Mouse (Mus musculus): ENCODE results near the gene Slc30a4. TPM values are rescaled to one million over a fixed set of nuclear protein-coding genes. Genes with fewer than 3 reads are reported as not detected.
A peak's percentile ranks its signal among the peaks of the same experiment; 100 is the strongest.

Slc30a4 gene
- total and polyA plus RNA-seq, 3 experiments = 9.0 to 20.5 (median 11.4) TPM

GRCm38 (mm10) chr2:122712848-122713247 lies 10.4 kb upstream of the Slc30a4 start:
- Histone ChIP-seq H3K4me1 (ENCODE audit: control insufficient read depth in 1 of 2, insufficient read depth in 2 of 2) (peaks cover 4 to 21% of the 10 kb centered on the region in 2 experiments; a peak in 3 of 4 replicates), H3K9ac (ENCODE audit: insufficient read depth, low read depth) (no peak overlapping the region), H3K4me3 (replicated peaks in 1 of 3; ENCODE audit: low read depth in 2 of 3, low read length in 2 of 3, poor library complexity in 1 of 3) (no peak overlapping the region), H3K4me2 (ENCODE audit: insufficient read depth, low read depth, poor library complexity, severe bottlenecking) (no peak overlapping the region), H3K9me3 (replicated peaks; ENCODE audit: low read length) (no peaks in the 10 kb centered on the region), H3K27ac (ENCODE audit: insufficient read depth, low read depth) (no peak overlapping the region), H3K36me3 (replicated peaks in 1 of 2; ENCODE audit: control insufficient read depth in 1 of 2, insufficient read depth in 1 of 2, low read length in 1 of 2) (no peaks in the 10 kb centered on the region), H3K79me2 (replicated peaks; ENCODE audit: control insufficient read depth, extremely low read depth, insufficient read depth, poor library complexity, severe bottlenecking) (no peaks in the 10 kb centered on the region), H3K27me3 (replicated peaks) (no peaks in the 10 kb centered on the region)
- TF ChIP-seq MAX (IDR thresholded peaks at IDR 0.05; ENCODE audit: low read length) (no peak), NRF1 (IDR thresholded peaks at IDR 0.05; ENCODE audit: low read depth, low read length) (no peak), RAD21 (IDR thresholded peaks at IDR 0.05; ENCODE audit: low read depth, low read length) (no peak), ZNF384 (IDR thresholded peaks at IDR 0.05; ENCODE audit: low read depth, low read length) (no peak), EP300 (IDR thresholded peaks at IDR 0.05; ENCODE audit: low read length) (no peak), IRF4 (IDR thresholded peaks at IDR 0.05; ENCODE audit: low read depth, low read length) (no peak), USF2 (conservative IDR thresholded peaks at IDR 0.05; ENCODE audit: low read depth, low read length) (no peak), GABPA (IDR thresholded peaks at IDR 0.05; ENCODE audit: insufficient replicate concordance, low read depth, low read length) (no peak), ZKSCAN1 (IDR thresholded peaks at IDR 0.05; ENCODE audit: borderline replicate concordance, low read depth, low read length) (no peak), MEF2A (IDR thresholded peaks at IDR 0.05; ENCODE audit: borderline replicate concordance, low read depth, low read length) (no peak), SMC3 (IDR thresholded peaks at IDR 0.05; ENCODE audit: low read depth, low read length) (no peak), TBP (conservative IDR thresholded peaks at IDR 0.05; ENCODE audit: low read depth, low read length) (no peak), JUND (conservative IDR thresholded peaks at IDR 0.05; ENCODE audit: low read depth, low read length) (no peak), ELF1 (IDR thresholded peaks at IDR 0.05; ENCODE audit: low read depth, low read length) (no peak), E2F4 (IDR thresholded peaks at IDR 0.05; ENCODE audit: insufficient replicate concordance, low read depth, low read length) (no peak), TCF12 (IDR thresholded peaks at IDR 0.05; ENCODE audit: low read depth, low read length) (no peak), JUN (IDR thresholded peaks at IDR 0.05; ENCODE audit: insufficient read depth, low read depth, low read length) (no peak), USF1 (IDR thresholded peaks at IDR 0.05; ENCODE audit: low read depth, low read length) (no peak)
- DNase-seq (ENCODE audit: extremely low read depth) = no peak
- in situ Hi-C loops (cut with MboI; ENCODE audit: low pct_ligation_motif_present, low pct_unique_long_range_greater_than_20kb, low sequenced_read_pairs) = no loop called here
- dilution Hi-C loops (cut with MboI; ENCODE audit: extremely low pct_ligation_motif_present, extremely low pct_unique_long_range_greater_than_20kb, low sequenced_read_pairs) = no loop called here

GRCm38 (mm10) chr2:122711911-122712310 lies 9.4 kb upstream of the Slc30a4 start:
- dilution Hi-C loops (cut with MboI; ENCODE audit: extremely low pct_ligation_motif_present, extremely low pct_unique_long_range_greater_than_20kb, low sequenced_read_pairs) (no loop called here), in situ Hi-C loops (cut with MboI; ENCODE audit: low pct_ligation_motif_present, low pct_unique_long_range_greater_than_20kb, low sequenced_read_pairs) (no loop called here)
- H3K4me2 ChIP-seq (ENCODE audit: insufficient read depth, low read depth, poor library complexity, severe bottlenecking) = no peak overlapping the region
- TF ChIP-seq EP300 (IDR thresholded peaks at IDR 0.05; ENCODE audit: low read length) (peak; percentile 19; the same call in 1 of the 2 replicates), SIN3A (IDR thresholded peaks at IDR 0.05; ENCODE audit: low read length) (no peak), NRF1 (IDR thresholded peaks at IDR 0.05; ENCODE audit: low read depth, low read length) (no peak), MYC (IDR thresholded peaks at IDR 0.05; ENCODE audit: low read depth, low read length) (no peak)
- 0 out of 2 replicates have a peak overlapping the region, but pooled peaks have one; percentile 6 for H3K9ac ChIP-seq (ENCODE audit: insufficient read depth, low read depth)
- no peak overlapping the region for H3K27ac ChIP-seq (ENCODE audit: insufficient read depth, low read depth)
- H3K4me3 ChIP-seq (replicated peaks in 1 of 3; ENCODE audit: low read depth in 2 of 3, low read length in 2 of 3, poor library complexity in 1 of 3) = no peak overlapping the region
- no peaks in the 10 kb centered on the region for H3K9me3 ChIP-seq (replicated peaks; ENCODE audit: low read length)
- H3K4me1 ChIP-seq (ENCODE audit: control insufficient read depth in 1 of 2, insufficient read depth in 2 of 2) = peaks cover 4 to 21% of the 10 kb centered on the region in 2 experiments; a peak in 3 of 4 replicates
- no peaks in the 10 kb centered on the region for H3K36me3 ChIP-seq (replicated peaks in 1 of 2; ENCODE audit: control insufficient read depth in 1 of 2, insufficient read depth in 1 of 2, low read length in 1 of 2)
- no peaks in the 10 kb centered on the region for H3K27me3 ChIP-seq (replicated peaks)
- peak; percentile 19 for DNase-seq (ENCODE audit: extremely low read depth)
- H3K79me2 ChIP-seq (replicated peaks; ENCODE audit: control insufficient read depth, extremely low read depth, insufficient read depth, poor library complexity, severe bottlenecking) = no peaks in the 10 kb centered on the region
